Mouse (Mus musculus) right cerebral cortex, adult 2 months (tissue): ENCODE measurements around the gene Casz1.

Experiments
- DNase-seq, 2 experiments: peaks; one replicate each; pipeline ENCODE4 v3.0.0; 2021 to 2022; ENCODE audit warnings: low spot score in 2 of 2

Gene Casz1

GRCm38 (mm10) chr4:148846724-148847123 is 42.5 kb downstream of the Casz1 start:
- no peak for DNase-seq

GRCm38 (mm10) chr4:148847636-148848035 is 43.4 kb downstream of the Casz1 start:
- peak in 1 of 2 experiments; percentile 13 for DNase-seq

- DNase-seq = no peak
Observed at GRCm38 (mm10) chr4:148849437-148849836, 45.2 kb downstream of the Casz1 start.

GRCm38 (mm10) chr4:148853057-148853456 is 48.8 kb downstream of the Casz1 start:
- DNase-seq = no peak

- no peak for DNase-seq
Observed at GRCm38 (mm10) chr4:148854093-148854492, 49.9 kb downstream of the Casz1 start.

GRCm38 (mm10) chr4:148855527-148855926 is 51.3 kb downstream of the Casz1 start:
- DNase-seq = no peak

GRCm38 (mm10) chr4:148856216-148856615 is 52.0 kb downstream of the Casz1 start:
- no peak for DNase-seq

- DNase-seq = no peak
Observed at GRCm38 (mm10) chr4:148857398-148858084, 53.3 kb downstream of the Casz1 start.

- DNase-seq = no peak
Observed at GRCm38 (mm10) chr4:148858194-148858593, 54.0 kb downstream of the Casz1 start.

GRCm38 (mm10) chr4:148859415-148859814 is 55.2 kb downstream of the Casz1 start:
- DNase-seq = no peak

- peak in 1 of 2 experiments; percentile 11 for DNase-seq
Observed at GRCm38 (mm10) chr4:148859906-148860491, 55.8 kb downstream of the Casz1 start.

- no peak for DNase-seq
Observed at GRCm38 (mm10) chr4:148860636-148861035, 56.4 kb downstream of the Casz1 start.

GRCm38 (mm10) chr4:148866812-148867470 is 62.7 kb downstream of the Casz1 start:
- DNase-seq = no peak

- DNase-seq = no peak
Observed at GRCm38 (mm10) chr4:148867721-148868397, 63.6 kb downstream of the Casz1 start.

GRCm38 (mm10) chr4:148869566-148869965 is 65.3 kb downstream of the Casz1 start:
- peak in 1 of 2 experiments; percentile 25 for DNase-seq

GRCm38 (mm10) chr4:148870496-148870895 is 66.3 kb downstream of the Casz1 start:
- DNase-seq = no peak

GRCm38 (mm10) chr4:148871751-148872334 is 67.6 kb downstream of the Casz1 start:
- no peak for DNase-seq

- no peak for DNase-seq
Observed at GRCm38 (mm10) chr4:148872372-148872771, 68.1 kb downstream of the Casz1 start.

- no peak for DNase-seq
Observed at GRCm38 (mm10) chr4:148872783-148873182, 68.6 kb downstream of the Casz1 start.

GRCm38 (mm10) chr4:148876166-148876565 is 71.9 kb downstream of the Casz1 start:
- DNase-seq = no peak

GRCm38 (mm10) chr4:148876867-148877266 is 72.6 kb downstream of the Casz1 start:
- DNase-seq = no peak
